Mouse (Mus musculus) limb, embryonic 12.5 days (tissue): ENCODE data around the gene Taf5l. TPM values are rescaled to one million over a fixed set of nuclear protein-coding genes. Genes with fewer than 3 reads are reported as not detected.
"Not testable (repeated sequence)": the region's sequence is repeated elsewhere in the genome, so short reads cannot be mapped to it uniquely, and the experiment has no call there.

Experiments
- ATAC-seq: fragments of 200-750 bp; cut with Nextera tagmentation; 2 replicates; pipeline ENCODE4 v1.8.0; 2017; ENCODE audit warnings: low read depth, moderate TSS enrichment; ENCODE audit not compliant: insufficient number of reproducible peaks, insufficient read depth, low FRiP score, low TSS enrichment
- H3K27ac ChIP-seq: fragments of 300-500 bp; sonication (generic); 2 replicates; pipeline ENCODE4 v1.5.1; 2016; ENCODE audit warnings: mild to moderate bottlenecking, moderate library complexity
- H3K27me3 ChIP-seq: fragments of 300-500 bp; sonication (generic); 2 replicates; pipeline ENCODE4 v1.6.1; 2016; ENCODE audit warnings: mild to moderate bottlenecking, moderate library complexity
- H3K36me3 ChIP-seq: fragments of 300-500 bp; sonication (generic); 2 replicates; pipeline ENCODE4 v1.6.1; 2016; ENCODE audit warnings: mild to moderate bottlenecking, moderate library complexity
- H3K4me1 ChIP-seq: fragments of 300-500 bp; sonication (generic); replicated peaks from 2 replicates; pipeline ENCODE4 v1.6.1; 2016
- H3K4me2 ChIP-seq: fragments of 300-500 bp; sonication (generic); 2 replicates; pipeline ENCODE4 v1.6.1; 2016; ENCODE audit warnings: mild to moderate bottlenecking, moderate library complexity
- H3K4me3 ChIP-seq: fragments of 300-500 bp; sonication (generic); replicated peaks from 2 replicates; pipeline ENCODE4 v1.5.1; 2016; ENCODE audit warnings: mild to moderate bottlenecking
- H3K9ac ChIP-seq: fragments of 300-500 bp; sonication (generic); replicated peaks from 2 replicates; pipeline ENCODE4 v1.6.1; 2016; ENCODE audit warnings: mild to moderate bottlenecking, moderate library complexity
- H3K9me3 ChIP-seq: fragments of 300-500 bp; sonication (generic); 2 replicates; pipeline ENCODE4 v1.6.1; 2016; ENCODE audit warnings: mild to moderate bottlenecking, moderate library complexity
- WGBS: fragments of 180-500 bp; shearing (Covaris S2); methylation state at CpG from one replicate; pipeline ENCODE4 v1.1.7; 2016; 5-methylcytosine and 5-hydroxymethylcytosine counted together
- polyA plus RNA-seq: library from polyadenylated mRNA; unstranded; fragments of >200 nt; fragmentation: Nextera tagmentation; extraction: Ambion mirVana; gene quantifications from 2 replicates; pipeline ENCODE4 v1.2.1, GENCODE M21; 2016

Taf5l gene
- polyA plus RNA-seq, 1 experiment from 2014 or later, result 45.7 TPM

DNA sequence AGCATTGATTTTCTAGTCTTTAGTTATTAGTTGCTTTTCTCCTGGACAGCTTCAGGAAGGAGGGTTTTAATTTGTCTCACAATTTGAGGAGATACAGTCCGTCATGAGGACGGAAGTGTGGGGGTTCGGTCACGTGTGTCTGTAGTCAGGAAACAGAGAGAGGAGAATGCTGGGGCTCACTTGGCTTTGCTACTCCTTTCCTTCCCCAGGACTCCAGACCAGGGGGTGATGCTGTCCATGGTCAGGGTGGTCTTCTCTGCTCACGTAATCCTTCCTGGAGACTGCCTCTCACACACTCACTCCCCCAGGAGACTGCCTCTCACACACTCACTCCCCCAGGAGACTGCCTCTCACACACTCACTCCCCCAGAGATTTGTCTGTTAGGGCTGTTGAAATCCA lies 23.2 kb upstream of the Taf5l start:
- peaks cover 80% of the 10 kb centered on the region for H3K36me3 ChIP-seq
- no peak overlapping the region for H3K4me2 ChIP-seq
- H3K4me1 ChIP-seq, result no peaks in the 10 kb centered on the region
- no peak overlapping the region for H3K9ac ChIP-seq
- no peaks in the 10 kb centered on the region for H3K27me3 ChIP-seq
- H3K9me3 ChIP-seq, result no peaks in the 10 kb centered on the region
- no peak overlapping the region for H3K4me3 ChIP-seq
- H3K27ac ChIP-seq, result no peak overlapping the region
- WGBS, result 88% methylated on average over 5 of the region's 5 CpGs
- no peak for ATAC-seq

GRCm38 (mm10) chr8:124042201-124042600 lies 21.0 kb upstream of the Taf5l start:
- no peaks in the 10 kb centered on the region for H3K4me1 ChIP-seq
- H3K9me3 ChIP-seq, result no peaks in the 10 kb centered on the region
- no peak overlapping the region for H3K27ac ChIP-seq
- no peak overlapping the region for H3K4me2 ChIP-seq
- ATAC-seq, result no peak
- peaks cover 86% of the 10 kb centered on the region for H3K36me3 ChIP-seq
- H3K4me3 ChIP-seq, result no peak overlapping the region
- no peaks in the 10 kb centered on the region for H3K27me3 ChIP-seq
- no peak overlapping the region for H3K9ac ChIP-seq
- 62% methylated on average over 1 of the region's 1 CpGs for WGBS

- WGBS, result 69% methylated on average over 4 of the region's 4 CpGs
- H3K9ac ChIP-seq, result no peak overlapping the region
- no peaks in the 10 kb centered on the region for H3K9me3 ChIP-seq
- no peak for ATAC-seq
- no peak overlapping the region for H3K4me3 ChIP-seq
- no peaks in the 10 kb centered on the region for H3K27me3 ChIP-seq
- H3K4me2 ChIP-seq, result no peak overlapping the region
- H3K36me3 ChIP-seq, result peaks cover 89% of the 10 kb centered on the region
- H3K27ac ChIP-seq, result no peak overlapping the region
- H3K4me1 ChIP-seq, result no peaks in the 10 kb centered on the region
Observed at GRCm38 (mm10) chr8:124039351-124039750, 18.2 kb upstream of the Taf5l start.

- 93% methylated on average over 7 of the region's 7 CpGs for WGBS
- ATAC-seq, result no peak
- H3K36me3 ChIP-seq, result peaks cover 89% of the 10 kb centered on the region
- H3K9ac ChIP-seq, result no peak overlapping the region
- no peak overlapping the region for H3K4me2 ChIP-seq
- H3K4me3 ChIP-seq, result no peak overlapping the region
- H3K4me1 ChIP-seq, result no peaks in the 10 kb centered on the region
- H3K9me3 ChIP-seq, result no peaks in the 10 kb centered on the region
- no peaks in the 10 kb centered on the region for H3K27me3 ChIP-seq
- H3K27ac ChIP-seq, result no peak overlapping the region
Observed at GRCm38 (mm10) chr8:124038121-124038520, 16.9 kb upstream of the Taf5l start.

- 81% methylated on average over 5 of the region's 5 CpGs for WGBS
Observed at GRCm38 (mm10) chr8:124033400-124033799, 12.2 kb upstream of the Taf5l start.

DNA sequence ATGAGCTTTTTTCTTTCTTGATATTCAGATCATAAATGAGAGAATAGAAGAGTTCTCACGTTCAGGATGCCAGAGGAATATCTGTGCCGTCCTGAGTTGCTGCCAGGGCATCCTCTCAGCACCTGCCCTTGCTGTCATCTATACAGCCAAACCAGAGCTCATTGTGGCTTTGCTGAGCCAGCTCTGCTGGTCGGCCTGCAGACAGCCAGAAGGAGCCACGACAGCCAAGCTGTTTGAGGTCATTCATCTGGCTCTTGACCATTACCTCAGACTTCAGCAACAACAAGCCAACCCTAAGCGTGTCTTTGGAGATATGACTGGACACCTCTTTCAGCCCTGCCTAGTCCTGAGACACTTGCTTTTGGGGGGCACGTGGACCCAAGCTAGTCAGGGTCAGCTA lies 6.6 kb upstream of the Taf5l start:
- H3K27ac ChIP-seq, result no peak overlapping the region
- no peak overlapping the region for H3K4me2 ChIP-seq
- no peaks in the 10 kb centered on the region for H3K9me3 ChIP-seq
- H3K9ac ChIP-seq, result no peak overlapping the region
- peaks cover 84% of the 10 kb centered on the region for H3K36me3 ChIP-seq
- no peaks in the 10 kb centered on the region for H3K27me3 ChIP-seq
- ATAC-seq, result no peak
- WGBS, result 88% methylated on average over 6 of the region's 6 CpGs
- H3K4me3 ChIP-seq, result no peak overlapping the region
- H3K4me1 ChIP-seq, result no peaks in the 10 kb centered on the region

More at GRCm38 (mm10) chr8:124033400-124033799, 12.2 kb upstream of the Taf5l start:
- H3K36me3 ChIP-seq, result peaks cover 87% of the 10 kb centered on the region
- H3K4me3 ChIP-seq, result no peak overlapping the region
- H3K4me1 ChIP-seq, result no peaks in the 10 kb centered on the region
- H3K27me3 ChIP-seq, result no peaks in the 10 kb centered on the region
- ATAC-seq, result no peak
- no peaks in the 10 kb centered on the region for H3K9me3 ChIP-seq
- H3K9ac ChIP-seq, result no peak overlapping the region
- H3K27ac ChIP-seq, result no peak overlapping the region
- no peak overlapping the region for H3K4me2 ChIP-seq

DNA sequence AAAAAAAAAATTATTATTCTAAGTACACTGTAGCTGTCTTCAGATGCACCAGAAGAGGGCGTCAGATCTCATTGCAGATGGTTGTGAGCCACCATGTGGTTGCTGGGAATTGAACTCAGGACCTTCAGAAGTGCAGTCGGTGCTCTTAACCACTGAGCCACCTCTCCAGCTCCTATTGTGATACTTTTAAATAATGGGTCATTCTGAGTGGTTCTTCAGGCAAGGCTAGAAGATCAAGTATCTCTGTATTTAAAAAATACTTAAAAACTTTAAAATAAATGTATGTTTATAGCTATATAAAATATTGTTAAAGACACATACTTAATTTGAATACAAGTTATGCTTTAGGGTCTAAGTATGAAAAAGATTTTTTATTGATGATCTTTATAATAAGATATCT lies 5.1 kb upstream of the Taf5l start:
- H3K4me2 ChIP-seq, H3K27me3 ChIP-seq, H3K9me3 ChIP-seq, ATAC-seq, H3K9ac ChIP-seq, H3K4me3 ChIP-seq, H3K4me1 ChIP-seq, H3K27ac ChIP-seq: not testable (repeated sequence)
- 81% methylated on average over 2 of the region's 2 CpGs for WGBS
- peaks cover 77% of the 10 kb centered on the region for H3K36me3 ChIP-seq

- Histone ChIP-seq H3K9me3 (no peaks in the 10 kb centered on the region), H3K9ac (peak overlapping the region; percentile 84), H3K4me1 (peaks cover 23% of the 10 kb centered on the region), H3K4me3 (peak overlapping the region; percentile 70), H3K36me3 (peaks cover 26% of the 10 kb centered on the region), H3K27ac (peak overlapping the region; percentile 97), H3K4me2 (peak overlapping the region; percentile 69), H3K27me3 (no peaks in the 10 kb centered on the region)
- peak; percentile 81 for ATAC-seq
- WGBS, result 1% methylated on average over 61 of the region's 87 CpGs
Observed at GRCm38 (mm10) chr8:124020439-124021236, 559 bp downstream of the Taf5l start.

- 40% methylated on average over 13 of the region's 13 CpGs for WGBS
Observed at GRCm38 (mm10) chr8:124019782-124020181, 1.4 kb downstream of the Taf5l start.

DNA sequence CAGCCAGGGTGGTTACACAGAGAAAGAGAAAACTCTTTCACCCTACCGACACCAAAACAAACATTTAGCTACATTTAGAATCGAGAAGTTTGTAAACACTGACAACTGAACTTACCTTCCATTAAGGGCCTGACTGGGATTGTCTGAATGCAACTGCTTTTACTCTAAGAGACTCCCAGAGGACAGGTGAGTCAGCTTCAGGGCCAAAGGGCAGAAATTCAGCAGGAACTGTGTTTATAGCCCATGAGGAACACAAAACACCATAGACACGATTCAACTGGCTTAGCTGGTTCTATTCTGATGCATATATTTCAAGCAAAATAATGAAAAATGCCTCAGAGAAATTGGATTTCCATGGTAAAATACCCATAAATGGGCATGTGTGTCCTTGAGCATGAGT lies 6.4 kb downstream of the Taf5l start:
- Histone ChIP-seq H3K27ac (no peak overlapping the region), H3K9ac (no peak overlapping the region)
- no peak for ATAC-seq

More at GRCm38 (mm10) chr8:124019782-124020181, 1.4 kb downstream of the Taf5l start:
- Histone ChIP-seq H3K4me1 (peaks cover 23% of the 10 kb centered on the region), H3K9me3 (no peaks in the 10 kb centered on the region), H3K9ac (0 out of 2 replicates have a peak overlapping the region, but pooled peaks have one; percentile 34), H3K36me3 (peaks cover 17% of the 10 kb centered on the region), H3K4me3 (peak overlapping the region; percentile 70), H3K4me2 (peak overlapping the region; percentile 69), H3K27me3 (no peaks in the 10 kb centered on the region), H3K27ac (no peak overlapping the region)
- 0 out of 2 replicates have a peak, but pooled peaks have one; percentile 43 for ATAC-seq

GRCm38 (mm10) chr8:124014299-124014698 lies 6.9 kb downstream of the Taf5l start:
- peaks cover 11% of the 10 kb centered on the region for H3K36me3 ChIP-seq
- WGBS, result 90% methylated on average over 7 of the region's 7 CpGs
- not testable (repeated sequence) for H3K27ac ChIP-seq, ATAC-seq, H3K27me3 ChIP-seq, H3K4me2 ChIP-seq, H3K9me3 ChIP-seq, H3K9ac ChIP-seq, H3K4me1 ChIP-seq, H3K4me3 ChIP-seq

More for the DNA sequence above, 6.4 kb downstream of the Taf5l start:
- 87% methylated on average over 3 of the region's 3 CpGs for WGBS
- peaks cover 7% of the 10 kb centered on the region; the same call in 1 of the 2 replicates for H3K36me3 ChIP-seq
- H3K4me1 ChIP-seq, result peaks cover 7% of the 10 kb centered on the region
- no peaks in the 10 kb centered on the region for H3K9me3 ChIP-seq
- no peak overlapping the region for H3K4me3 ChIP-seq
- H3K4me2 ChIP-seq, result no peak overlapping the region
- no peaks in the 10 kb centered on the region for H3K27me3 ChIP-seq
